Mouse (Mus musculus) spleen, adult 2 months (tissue): ENCODE data around the gene Helb. TPM values are rescaled to one million over a fixed set of nuclear protein-coding genes. Genes with fewer than 3 reads are reported as not detected.
A peak's percentile ranks its signal among the peaks of the same experiment; 100 is the strongest.

Experiments used
- DNase-seq, 2 experiments: peaks; one replicate each; pipeline versions ENCODE4 v3.0.0 to v3.0.0-alpha.2; 2012 to 2021; ENCODE audit warnings: low spot score in 2 of 2, low read depth in 1 of 2
- H3K27ac ChIP-seq: fragments of 200-500 bp; 2 replicates; pipeline ENCODE4 v1.5.1; 2012; ENCODE audit warnings: low read length, inconsistent platforms; ENCODE audit not compliant: insufficient read depth
- H3K27me3 ChIP-seq: fragments of 200-500 bp; 2 replicates; pipeline ENCODE4 v1.6.1; 2012; ENCODE audit warnings: mild to moderate bottlenecking, moderate library complexity, low read length, inconsistent platforms; ENCODE audit not compliant: control insufficient read depth, insufficient read depth
- H3K36me3 ChIP-seq: fragments of 200-500 bp; 2 replicates; pipeline ENCODE4 v1.6.1; 2012; ENCODE audit warnings: mild to moderate bottlenecking, low read length, inconsistent platforms; ENCODE audit not compliant: control insufficient read depth, insufficient read depth
- H3K4me1 ChIP-seq: fragments of 200-500 bp; 2 replicates; pipeline ENCODE4 v1.6.1; 2011; ENCODE audit warnings: inconsistent platforms; ENCODE audit not compliant: control insufficient read depth, insufficient read depth, insufficient read length
- H3K4me3 ChIP-seq: fragments of 200-500 bp; 2 replicates; pipeline ENCODE4 v1.5.1; 2011; ENCODE audit warnings: mild to moderate bottlenecking, inconsistent platforms; ENCODE audit not compliant: insufficient read depth, insufficient read length; ENCODE audit errors: extremely low read depth
- CTCF ChIP-seq: fragments of 200-500 bp; IDR thresholded peaks from 2 replicates; pipeline ENCODE4 v1.5.1; 2011; ENCODE audit warnings: mild to moderate bottlenecking, inconsistent platforms; ENCODE audit not compliant: insufficient read depth, insufficient read length, insufficient replicate concordance; ENCODE audit errors: extremely low read depth
- POLR2A ChIP-seq: fragments of 200-500 bp; IDR thresholded peaks from 2 replicates; pipeline ENCODE4 v1.6.1; 2011; ENCODE audit warnings: low read depth, low read length, inconsistent platforms
- WGBS: fragments of 180-500 bp; shearing (Covaris S2); methylation state at CpG from one replicate; pipeline ENCODE4 v1.1.7; 2018; 5-methylcytosine and 5-hydroxymethylcytosine counted together
- polyA plus RNA-seq: library from polyadenylated mRNA; depleted of rRNA; stranded (reverse); fragments of >200 nt; gene quantifications from 2 replicates; pipeline ENCODE4 v1.2.3, GENCODE M21; 2012; rRNA removed

Helb gene
- 9.3 and 11.8 TPM in 2 replicates for polyA plus RNA-seq

- DNase-seq: peak; percentile 92 to 99
- H3K27ac ChIP-seq: peak within 1 kb of the TSS; percentile 91
- WGBS: under 1% methylated on average over 55 of the region's 55 CpGs
- H3K27me3 ChIP-seq: no peaks in the 10 kb centered on the region
- H3K4me1 ChIP-seq: no peaks in the 10 kb centered on the region
- H3K4me3 ChIP-seq: peak within 1 kb of the TSS; percentile 86
- H3K36me3 ChIP-seq: peaks cover 1% of the 10 kb centered on the region; the same call in 1 of the 2 replicates
- no peak for TF ChIP-seq CTCF
- TF ChIP-seq POLR2A: peak; percentile 60; the same call in 1 of the 2 replicates
Observed at GRCm38 (mm10) chr10:120112507-120113396, at the start of gene Helb. Gene Helb (minus strand): TSS chr10:120112987.

GRCm38 (mm10) chr10:120160533-120160932 lies 47.7 kb upstream of the Helb start:
- no peaks in the 10 kb centered on the region for H3K27me3 ChIP-seq
- no peak for TF ChIP-seq CTCF
- TF ChIP-seq POLR2A: no peak
- H3K36me3 ChIP-seq: no peaks in the 10 kb centered on the region; the same call in 1 of the 2 replicates
- H3K4me3 ChIP-seq: no peak overlapping the region
- H3K4me1 ChIP-seq: no peaks in the 10 kb centered on the region
- H3K27ac ChIP-seq: no peak overlapping the region
- WGBS: 89% methylated on average over 9 of the region's 9 CpGs
- DNase-seq: no peak

- no peak overlapping the region for H3K4me3 ChIP-seq
- H3K36me3 ChIP-seq: no peaks in the 10 kb centered on the region; the same call in 1 of the 2 replicates
- TF ChIP-seq CTCF: no peak
- no peak for TF ChIP-seq POLR2A
- WGBS: 92% methylated on average over 2 of the region's 2 CpGs
- DNase-seq: no peak
- no peaks in the 10 kb centered on the region for H3K4me1 ChIP-seq
- H3K27me3 ChIP-seq: no peaks in the 10 kb centered on the region
- H3K27ac ChIP-seq: no peak overlapping the region
Observed at GRCm38 (mm10) chr10:120153911-120154310, 41.1 kb upstream of the Helb start.

GRCm38 (mm10) chr10:120151672-120152071 lies 38.9 kb upstream of the Helb start:
- Histone ChIP-seq H3K27me3 (no peaks in the 10 kb centered on the region), H3K36me3 (peaks cover 1% of the 10 kb centered on the region; the same call in 1 of the 2 replicates), H3K4me3 (no peak overlapping the region), H3K4me1 (no peaks in the 10 kb centered on the region), H3K27ac (no peak overlapping the region)
- TF ChIP-seq CTCF: no peak
- no peak for TF ChIP-seq POLR2A
- DNase-seq: no peak
- WGBS: 91% methylated on average over 7 of the region's 7 CpGs

GRCm38 (mm10) chr10:120140916-120141516 lies 28.2 kb upstream of the Helb start:
- Histone ChIP-seq H3K27ac (no peak overlapping the region), H3K4me3 (no peak overlapping the region)

GRCm38 (mm10) chr10:120140193-120140592 lies 27.4 kb upstream of the Helb start:
- TF ChIP-seq CTCF (no peak), POLR2A (no peak)

More at GRCm38 (mm10) chr10:120140916-120141516, 28.2 kb upstream of the Helb start:
- 22% methylated on average over 10 of the region's 10 CpGs for WGBS
- no peaks in the 10 kb centered on the region; the same call in 1 of the 2 replicates for H3K4me1 ChIP-seq
- DNase-seq: no peak
- peaks cover 10% of the 10 kb centered on the region for H3K36me3 ChIP-seq
- H3K27me3 ChIP-seq: no peaks in the 10 kb centered on the region
- no peak for TF ChIP-seq CTCF
- no peak for TF ChIP-seq POLR2A

More at GRCm38 (mm10) chr10:120140193-120140592, 27.4 kb upstream of the Helb start:
- H3K27me3 ChIP-seq: no peaks in the 10 kb centered on the region
- H3K4me3 ChIP-seq: no peak overlapping the region
- DNase-seq: no peak
- 27% methylated on average over 4 of the region's 4 CpGs for WGBS
- H3K4me1 ChIP-seq: no peaks in the 10 kb centered on the region; the same call in 1 of the 2 replicates
- no peak overlapping the region for H3K27ac ChIP-seq
- peaks cover 9% of the 10 kb centered on the region for H3K36me3 ChIP-seq
